Mouse (Mus musculus) layer of hippocampus, adult 2 months (tissue): Measurements from ENCODE around the gene Sema7a. TPM values are rescaled to one million over a fixed set of nuclear protein-coding genes. Genes with fewer than 3 reads are reported as not detected.
A peak's percentile ranks its signal among the peaks of the same experiment; 100 is the strongest.

Experiments used
- DNase-seq, 2 experiments: peaks; one replicate each; pipeline ENCODE4 v3.0.0; 2022; ENCODE audit warnings: low spot score in 2 of 2
- H3K27ac ChIP-seq: fragments of 200-600 bp; 2 replicates; pipeline ENCODE4 v1.8.1; 2022
- H3K4me3 ChIP-seq: fragments of 200-600 bp; 2 replicates; pipeline ENCODE4 v1.8.1; 2022; ENCODE audit warnings: mild to moderate bottlenecking
- CTCF ChIP-seq: fragments of 200-600 bp; conservative IDR thresholded peaks from 2 replicates; pipeline ENCODE4 v1.8.1; 2022; ENCODE audit warnings: antibody characterized with exemption, mild to moderate bottlenecking, moderate library complexity
- total RNA-seq, 2 experiments: library from RNA; stranded (reverse); gene quantifications; 2 replicates each; pipeline ENCODE4 v1.2.3; 2021

Gene Sema7a
- total RNA-seq, 2 experiments from 2014 or later: 94.4 to 102 TPM

- no peak overlapping the region for H3K27ac ChIP-seq
- TF ChIP-seq CTCF: peak; percentile 14; the same call in 1 of the 2 replicates
- H3K4me3 ChIP-seq: peak overlapping the region; percentile 54; the same call in 1 of the 2 replicates
- DNase-seq: no peak
Measured at GRCm38 (mm10) chr9:57998685-57999084, 58.8 kb downstream of the Sema7a start.

GRCm38 (mm10) chr9:57999676-58000075 lies 59.8 kb downstream of the Sema7a start:
- TF ChIP-seq CTCF: no peak
- no peak for DNase-seq
- Histone ChIP-seq H3K4me3 (no peak overlapping the region), H3K27ac (no peak overlapping the region)

- no peak overlapping the region for H3K27ac ChIP-seq
- no peak for DNase-seq
- no peak for TF ChIP-seq CTCF
- no peak overlapping the region for H3K4me3 ChIP-seq
Measured at GRCm38 (mm10) chr9:58003272-58003671, 63.4 kb downstream of the Sema7a start.

GRCm38 (mm10) chr9:58005753-58006461 lies 66.0 kb downstream of the Sema7a start, which contains the start of gene Cyp11a1:
Cyp11a1 (plus strand) TSS chr9:58006411.
- TF ChIP-seq CTCF: no peak
- no peak within 1 kb of the TSS for H3K27ac ChIP-seq
- no peak within 1 kb of the TSS for H3K4me3 ChIP-seq
- DNase-seq: no peak

- no peak for DNase-seq
- Histone ChIP-seq H3K4me3 (no peak overlapping the region), H3K27ac (peak overlapping the region; percentile 76)
- TF ChIP-seq CTCF: no peak
Measured at GRCm38 (mm10) chr9:58008336-58009014, 68.6 kb downstream of the Sema7a start.

GRCm38 (mm10) chr9:58009015-58009362 lies 69.1 kb downstream of the Sema7a start:
- peak overlapping the region; percentile 76 for H3K27ac ChIP-seq
- no peak for TF ChIP-seq CTCF
- H3K4me3 ChIP-seq: no peak overlapping the region
- peak; percentile 60 to 65 for DNase-seq

GRCm38 (mm10) chr9:58009588-58009987 lies 69.7 kb downstream of the Sema7a start:
- Histone ChIP-seq H3K4me3 (no peak overlapping the region), H3K27ac (peak overlapping the region; percentile 76)
- no peak for DNase-seq
- TF ChIP-seq CTCF: peak; percentile 59

GRCm38 (mm10) chr9:58011027-58011426 lies 71.1 kb downstream of the Sema7a start:
- no peak for TF ChIP-seq CTCF
- H3K4me3 ChIP-seq: no peak overlapping the region
- no peak for DNase-seq
- H3K27ac ChIP-seq: no peak overlapping the region

GRCm38 (mm10) chr9:58011552-58011951 lies 71.6 kb downstream of the Sema7a start:
- Histone ChIP-seq H3K4me3 (no peak overlapping the region), H3K27ac (no peak overlapping the region)
- no peak for TF ChIP-seq CTCF
- DNase-seq: no peak

Other genes with a start within 250 kb of the Sema7a start
- 10 to 100 TPM; 13.2 to 14.1 TPM for gene Edc3, start 231.6 kb upstream of the Sema7a start, total RNA-seq
- gene Clk3, start 174.3 kb upstream of the Sema7a start, total RNA-seq: 10 to 100 TPM; 80.2 to 83.4 TPM
- 1 to 10 TPM; 8.1 to 9.2 TPM for gene Arid3b, start 103.3 kb upstream of the Sema7a start, total RNA-seq
- gene Ubl7, start 29.1 kb upstream of the Sema7a start, total RNA-seq: 10 to 100 TPM; 98.5 to 98.7 TPM
- 1 to 10 TPM in 1 of 2 experiments, under 1 TPM in 1; 0.79 to 1.7 TPM for gene Cyp11a1, start 66.3 kb downstream of the Sema7a start, total RNA-seq
- 10 to 100 TPM; 17.1 to 17.7 TPM for gene Stra6, start 123.7 kb downstream of the Sema7a start, total RNA-seq
- under 1 TPM; 0.29 to 0.49 TPM for gene Ccdc33, start 178.7 kb downstream of the Sema7a start, total RNA-seq